Mouse (Mus musculus) kidney, adult 9 months (tissue): ENCODE measurements at regions not wholly inside any gene's neighbourhood (a gene's known extent, or its start where the extent isn't known, plus 50 kb on each side); places are given as distances from the start of the nearest gene placed in this dataset.

Source experiments
- DNase-seq: peaks from one replicate; pipeline ENCODE4 v3.0.0; 2022

DNA sequence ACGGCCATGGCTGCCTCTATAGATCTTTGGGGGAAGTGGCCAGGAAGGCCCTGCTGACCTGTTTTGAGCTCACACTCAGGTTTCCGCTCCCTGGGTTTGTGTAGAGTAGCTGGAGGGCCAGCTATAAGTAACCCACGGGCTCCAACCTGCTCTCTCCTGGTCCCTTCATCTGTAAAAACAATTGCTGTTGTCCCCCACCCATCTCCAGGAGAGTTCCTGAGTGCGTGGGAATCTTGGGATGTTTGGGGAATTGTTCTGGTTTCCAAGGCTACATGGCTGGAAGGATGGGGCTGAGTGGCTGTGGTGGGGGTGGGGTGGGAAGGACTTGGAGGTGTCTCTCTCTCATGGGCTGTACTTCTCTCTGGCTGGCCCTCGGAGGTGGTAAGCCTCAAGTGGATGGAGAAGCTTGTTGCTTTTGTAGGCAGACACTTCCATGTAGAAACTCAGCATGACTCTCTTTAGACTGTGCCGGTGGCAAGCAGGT, 86.0 kb downstream of the Ackr3 start:
- no peak for DNase-seq

DNA sequence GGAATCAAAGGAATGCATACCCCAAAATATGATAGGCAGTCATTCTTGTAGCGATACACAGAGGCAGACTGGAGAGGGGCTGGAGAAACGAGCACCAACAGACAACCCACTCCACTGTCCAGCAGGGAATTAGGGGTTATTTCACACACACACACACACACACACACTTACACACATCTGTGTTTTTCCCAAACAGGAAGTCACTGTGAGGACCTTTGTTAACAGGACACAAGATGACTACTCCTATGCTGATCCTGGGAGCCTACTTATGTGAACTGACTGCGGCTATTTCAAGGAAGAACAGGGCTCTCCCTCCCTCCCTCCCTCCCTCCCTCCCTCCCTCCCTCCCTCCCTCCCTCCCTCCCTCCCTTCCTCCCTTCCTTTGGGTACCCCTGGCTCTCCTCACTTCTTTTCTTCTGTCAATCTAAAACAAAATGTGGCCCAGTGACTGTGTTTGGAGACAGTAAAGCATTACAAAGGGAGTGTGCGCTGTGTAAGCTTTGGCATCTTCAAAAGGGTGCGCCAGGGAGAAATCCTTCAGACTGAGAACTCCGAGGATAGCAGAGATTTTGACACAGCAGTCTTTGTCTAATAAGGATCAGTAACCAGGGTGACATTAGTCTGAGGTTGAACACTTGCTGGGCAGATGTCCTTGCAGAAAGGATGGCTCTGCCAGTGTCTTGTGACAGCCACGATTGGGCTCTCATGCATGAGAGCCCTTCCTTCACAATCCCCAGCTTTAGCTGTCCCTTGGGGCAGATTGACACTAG, 86.8 kb downstream of the Ackr3 start:
- DNase-seq = no peak

- no peak for DNase-seq
Observed at GRCm38 (mm10) chr1:90291256-90291655, 87.5 kb downstream of the Ackr3 start.

DNA sequence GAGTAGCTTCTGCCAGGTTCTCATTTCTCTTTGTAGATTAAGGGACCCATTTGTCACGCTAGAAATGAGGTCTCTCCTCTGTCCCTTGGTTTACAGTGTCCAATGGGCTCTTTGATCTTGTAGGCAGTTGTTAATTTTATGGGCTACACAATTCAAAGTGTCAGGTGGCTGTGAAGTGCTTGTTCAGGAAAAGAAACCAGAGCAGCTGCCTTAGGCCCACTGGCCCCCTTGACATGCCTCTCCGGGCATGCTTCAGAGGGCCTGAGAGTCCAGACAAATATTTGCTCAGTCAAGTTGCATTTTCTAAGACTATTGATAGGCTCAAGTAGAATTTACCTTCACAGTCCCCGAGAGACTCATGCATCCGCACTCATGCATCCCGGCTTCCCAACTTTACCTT, 94.0 kb downstream of the Ackr3 start:
- no peak for DNase-seq

DNA sequence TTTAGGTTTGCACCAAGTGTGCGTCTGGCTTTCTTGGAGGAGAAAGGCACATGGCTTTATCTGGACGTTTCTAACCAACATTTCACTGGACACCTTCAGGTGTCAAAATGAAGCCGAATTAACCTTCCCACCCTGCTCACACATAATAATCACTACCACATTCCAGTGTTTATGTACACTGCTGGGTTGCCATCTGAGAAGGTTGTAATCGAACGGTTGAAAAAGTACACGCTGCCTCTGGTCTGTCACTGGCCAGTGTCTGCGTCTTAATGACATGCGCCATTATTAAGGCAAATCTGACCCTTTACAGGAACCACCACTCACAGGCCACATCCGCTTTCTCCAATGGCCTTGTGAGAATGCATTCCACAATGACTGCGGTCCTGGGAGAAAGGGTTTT, 96.4 kb downstream of the Ackr3 start:
- no peak for DNase-seq

DNA sequence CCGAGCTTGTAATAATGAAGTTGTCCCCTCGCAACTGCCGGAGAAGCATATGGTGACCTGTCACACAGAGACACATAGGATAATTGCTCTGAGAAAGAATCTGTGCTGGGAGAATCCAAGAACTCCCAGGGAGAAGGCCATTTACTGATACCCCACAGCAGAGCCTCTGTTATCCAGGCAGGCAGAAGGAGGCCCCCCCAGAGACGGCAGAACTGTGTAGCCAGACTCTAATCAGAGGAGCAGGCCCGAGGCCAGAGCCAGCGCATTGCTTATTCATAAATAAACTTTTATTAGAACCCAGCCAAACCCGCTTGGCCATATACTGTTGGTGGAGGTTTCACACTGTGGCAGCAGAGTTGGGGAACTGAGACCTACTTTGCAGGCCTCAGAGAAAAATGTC, 100.6 kb downstream of the Ackr3 start:
- no peak for DNase-seq

DNA sequence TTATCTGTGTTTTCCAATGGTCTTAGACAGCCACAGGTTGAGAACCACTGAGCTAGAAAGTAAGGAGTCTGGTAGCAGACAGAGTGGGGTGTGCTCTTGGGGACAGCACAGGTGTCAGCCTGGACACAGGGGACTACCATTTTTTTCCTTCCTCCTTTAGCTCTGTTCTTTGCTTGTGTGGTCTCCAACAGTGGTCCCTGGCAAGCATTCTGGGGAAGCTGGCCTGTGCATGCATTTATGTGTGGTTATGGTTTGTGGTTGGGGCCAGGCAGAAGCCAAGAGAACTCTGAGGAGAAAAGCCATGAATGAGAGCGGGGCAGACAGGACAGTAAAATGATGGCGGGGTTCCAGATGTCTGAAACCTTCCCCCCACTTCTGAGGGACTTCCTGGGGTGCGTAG, 107.2 kb downstream of the Ackr3 start:
- no peak for DNase-seq

DNA sequence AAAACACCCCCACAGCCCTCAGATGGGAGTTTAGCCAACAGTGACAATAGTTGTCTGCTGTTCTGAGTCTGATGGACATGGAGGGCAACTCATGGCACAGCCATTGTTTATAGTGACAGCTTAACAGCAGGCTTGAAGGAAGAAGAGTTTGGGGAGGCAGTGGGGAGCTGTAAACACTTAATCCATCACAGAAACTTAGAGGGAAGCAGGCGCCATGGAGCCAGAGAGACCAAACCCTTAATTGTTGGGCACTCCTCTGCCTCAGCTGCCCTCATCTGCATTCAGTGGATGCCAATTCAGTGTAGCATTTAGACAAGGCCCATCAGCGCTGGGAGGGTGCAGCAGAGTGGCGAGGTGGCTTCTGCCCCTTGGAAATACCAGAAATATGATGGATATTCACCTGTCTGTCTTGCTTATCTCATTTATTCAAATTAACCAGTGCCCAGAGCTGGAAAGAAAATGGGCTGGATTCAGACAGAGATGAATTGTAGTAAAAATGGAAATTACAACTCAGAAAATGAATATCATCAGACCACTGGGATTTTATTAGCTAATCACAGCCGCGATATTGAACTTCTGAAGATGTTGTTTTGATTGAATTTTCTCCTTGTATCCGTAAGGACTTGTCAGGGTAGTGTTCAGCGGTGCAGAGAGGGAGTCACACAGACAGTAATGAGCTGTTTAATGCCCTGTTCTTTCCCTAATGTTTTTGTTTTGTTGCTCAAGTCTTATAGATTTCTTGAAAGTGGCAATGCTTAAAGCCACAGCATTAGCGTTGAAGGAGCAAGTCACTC, 108.1 kb downstream of the Ackr3 start:
- DNase-seq = no peak

GRCm38 (mm10) chr1:90313750-90314359, 110.1 kb downstream of the Ackr3 start:
- no peak for DNase-seq

GRCm38 (mm10) chr1:90317902-90318301, 114.1 kb downstream of the Ackr3 start:
- no peak for DNase-seq

- no peak for DNase-seq
Observed at GRCm38 (mm10) chr1:90318502-90318901, 114.7 kb downstream of the Ackr3 start.

GRCm38 (mm10) chr1:90320518-90320917, 116.7 kb downstream of the Ackr3 start:
- no peak for DNase-seq

DNA sequence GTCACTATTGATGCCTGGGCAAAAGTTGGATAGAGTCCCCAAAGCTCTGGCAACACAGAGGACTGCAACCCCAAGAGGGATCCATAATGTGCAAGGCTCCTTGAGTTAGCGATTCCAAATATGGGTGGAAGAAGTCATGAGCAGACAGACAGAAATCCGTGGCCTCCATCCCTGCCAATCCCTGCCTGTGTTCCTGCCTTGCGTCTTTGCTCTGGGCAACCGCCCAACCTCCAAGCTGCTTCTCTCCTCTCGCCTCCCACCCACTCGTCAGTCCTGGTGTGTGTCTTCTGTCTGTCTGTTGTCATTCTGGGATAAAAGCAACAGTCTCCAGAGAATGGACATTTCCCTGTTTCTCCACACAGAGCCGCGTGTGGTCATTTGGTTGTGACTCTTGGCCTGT, 117.7 kb downstream of the Ackr3 start:
- no peak for DNase-seq

GRCm38 (mm10) chr1:90327237-90327636, 123.5 kb downstream of the Ackr3 start:
- DNase-seq = no peak

DNA sequence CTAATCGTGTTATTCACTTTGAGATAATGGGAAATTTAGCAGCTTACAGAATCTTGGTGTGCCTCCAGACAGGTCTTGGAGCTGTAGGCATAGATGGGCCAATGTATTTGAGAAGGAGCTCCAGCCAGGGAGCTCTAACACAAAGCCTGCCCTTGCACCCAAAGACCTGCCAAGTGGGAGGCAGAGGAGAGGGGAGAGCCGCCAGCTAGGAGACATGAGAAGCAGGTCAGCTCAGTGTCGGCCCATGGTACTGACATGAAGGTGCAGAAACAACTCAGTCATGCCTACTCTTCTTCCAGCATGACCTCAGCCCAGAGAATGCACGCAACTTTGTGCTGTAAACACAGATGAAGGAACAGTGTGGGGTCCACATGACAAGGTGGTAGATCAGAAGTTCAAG, 128.8 kb downstream of the Ackr3 start:
- DNase-seq = no peak

GRCm38 (mm10) chr1:90333676-90334430, 130.1 kb downstream of the Ackr3 start:
- DNase-seq = peak; percentile 17

GRCm38 (mm10) chr1:90335001-90335747, 131.4 kb downstream of the Ackr3 start:
- peak; percentile 71 for DNase-seq

GRCm38 (mm10) chr1:90337876-90338316, 134.1 kb downstream of the Ackr3 start:
- DNase-seq = no peak

DNA sequence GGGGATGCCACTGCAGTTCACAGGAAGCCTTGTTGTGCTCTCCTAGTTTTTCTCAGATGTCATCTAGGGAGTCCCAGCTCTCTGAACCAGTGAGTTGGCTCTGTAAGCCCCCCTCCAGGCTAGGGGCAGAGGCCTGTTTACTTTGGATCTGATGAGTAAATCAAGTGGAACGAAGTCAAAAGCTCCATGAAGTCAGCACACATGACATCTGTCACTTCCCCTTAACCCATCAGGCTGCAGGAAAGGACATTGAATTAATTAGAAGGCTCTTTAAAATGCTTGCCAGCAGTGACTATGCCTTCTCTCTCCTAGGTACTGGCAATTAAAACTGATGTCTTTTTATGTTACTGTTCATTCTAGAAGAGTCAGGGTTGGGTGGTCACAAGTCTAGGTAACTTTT, 138.6 kb downstream of the Ackr3 start:
- no peak for DNase-seq

- peak; percentile 75 for DNase-seq
Observed at GRCm38 (mm10) chr1:90343492-90343891, 139.7 kb downstream of the Ackr3 start.

- DNase-seq = no peak
Observed at GRCm38 (mm10) chr1:90347032-90347431, 143.3 kb downstream of the Ackr3 start.

DNA sequence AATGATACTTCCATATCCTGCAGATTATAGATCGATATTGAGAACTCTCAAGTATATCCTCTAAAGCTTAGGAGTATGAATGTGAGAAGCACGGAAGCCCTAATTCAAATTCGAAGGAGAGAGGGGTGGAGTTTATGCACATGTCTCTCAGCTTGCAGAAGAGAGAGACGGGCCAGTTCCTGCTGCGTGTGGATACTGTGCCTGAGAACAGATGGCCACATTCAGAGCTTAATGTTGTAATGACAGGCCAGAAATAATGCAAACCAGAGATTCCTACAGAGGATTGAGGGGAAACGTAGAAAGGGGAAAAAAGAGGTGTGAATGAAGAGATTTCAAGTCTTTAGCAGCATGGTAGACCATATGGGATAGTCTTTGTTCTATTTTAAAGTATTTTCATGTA, 145.8 kb downstream of the Ackr3 start:
- DNase-seq = no peak
